Mouse (Mus musculus) thymus, adult 2 months (tissue): ENCODE results near the gene Prickle1.

Experiments used
- CTCF ChIP-seq: fragments of 200-500 bp; IDR thresholded peaks from 2 replicates; pipeline ENCODE4 v1.5.1; 2012; ENCODE audit warnings: mild to moderate bottlenecking, control low read depth, low read length, moderate library complexity, borderline replicate concordance; ENCODE audit not compliant: control insufficient read depth, poor library complexity, insufficient read depth; ENCODE audit errors: extremely low read depth
- POLR2A ChIP-seq: fragments of 200-500 bp; IDR thresholded peaks from 2 replicates; pipeline ENCODE4 v1.6.1; 2012; ENCODE audit warnings: mild to moderate bottlenecking, low read length, control low read depth, moderate library complexity; ENCODE audit not compliant: control insufficient read depth, poor library complexity, insufficient read depth; ENCODE audit errors: extremely low read depth

- TF ChIP-seq POLR2A (no peak), CTCF (no peak)
Observed at GRCm38 (mm10) chr15:93594296-93594887, 1.3 kb downstream of the Prickle1 start.
